Mouse (Mus musculus) limb, embryonic 12.5 days (tissue): ENCODE data around the gene Yju2. TPM values are rescaled to one million over a fixed set of nuclear protein-coding genes. Genes with fewer than 3 reads are reported as not detected.

Experiments used
- polyA plus RNA-seq: library from polyadenylated mRNA; unstranded; fragments of >200 nt; fragmentation: Nextera tagmentation; extraction: Ambion mirVana; gene quantifications from 2 replicates; pipeline ENCODE4 v1.2.1, GENCODE M21; 2016

Yju2 gene
- polyA plus RNA-seq, 1 experiment from 2014 or later: 26.6 TPM

Other genes starting within 250 kb of the Yju2 start
- 11.1 and 13.6 TPM in 2 replicates for gene Pot1b, start 246.5 kb upstream of the Yju2 start, polyA plus RNA-seq
- gene Adgre4, start 209.1 kb upstream of the Yju2 start, polyA plus RNA-seq: 0.08 and 0.11 TPM in 2 replicates
- 10.2 and 10.8 TPM in 2 replicates for gene Zfp119a, start 80.2 kb upstream of the Yju2 start, polyA plus RNA-seq
- gene Zfp959, start 67.0 kb upstream of the Yju2 start, polyA plus RNA-seq: 14.1 and 14.3 TPM in 2 replicates
- 5.0 and 7.0 TPM in 2 replicates for gene Zfp119b, start 9.6 kb upstream of the Yju2 start, polyA plus RNA-seq
- gene Ebi3, start 6.5 kb upstream of the Yju2 start, polyA plus RNA-seq: 1.6 TPM in 2 replicates
- 52.6 and 54.1 TPM in 2 replicates for gene Shd, start 11.4 kb downstream of the Yju2 start, polyA plus RNA-seq
- gene Fsd1, start 27.4 kb downstream of the Yju2 start, polyA plus RNA-seq: 42.4 and 43.2 TPM in 2 replicates
- gene Stap2, start 46.5 kb downstream of the Yju2 start, polyA plus RNA-seq: 7.2 and 9.2 TPM in 2 replicates
- 165 and 169 TPM in 2 replicates for gene Mpnd, start 46.6 kb downstream of the Yju2 start, polyA plus RNA-seq
- 171 and 175 TPM in 2 replicates for gene Sh3gl1, start 77.5 kb downstream of the Yju2 start, polyA plus RNA-seq
- 48.8 and 51.2 TPM in 2 replicates for gene Chaf1a, start 81.3 kb downstream of the Yju2 start, polyA plus RNA-seq
- 42.0 and 46.4 TPM in 2 replicates for gene Ubxn6, start 115.9 kb downstream of the Yju2 start, polyA plus RNA-seq
- 176 and 189 TPM in 2 replicates for gene Hdgfl2, start 120.5 kb downstream of the Yju2 start, polyA plus RNA-seq
- 0.12 and 0.23 TPM in 2 replicates for gene Plin4, start 150.7 kb downstream of the Yju2 start, polyA plus RNA-seq
- gene Plin5, start 158.5 kb downstream of the Yju2 start, polyA plus RNA-seq: 0.10 TPM in 2 replicates
- gene Lrg1, start 162.9 kb downstream of the Yju2 start, polyA plus RNA-seq: 0.24 TPM in 1 of 2 replicates, not detected in the other
- gene Sema6b, start 181.2 kb downstream of the Yju2 start, polyA plus RNA-seq: 3.1 and 3.3 TPM in 2 replicates
- 8.3 and 9.5 TPM in 2 replicates for gene Tnfaip8l1, start 203.4 kb downstream of the Yju2 start, polyA plus RNA-seq
- gene Mydgf, start 224.8 kb downstream of the Yju2 start, polyA plus RNA-seq: 69.3 and 78.4 TPM in 2 replicates